In the genomic region with DNA sequence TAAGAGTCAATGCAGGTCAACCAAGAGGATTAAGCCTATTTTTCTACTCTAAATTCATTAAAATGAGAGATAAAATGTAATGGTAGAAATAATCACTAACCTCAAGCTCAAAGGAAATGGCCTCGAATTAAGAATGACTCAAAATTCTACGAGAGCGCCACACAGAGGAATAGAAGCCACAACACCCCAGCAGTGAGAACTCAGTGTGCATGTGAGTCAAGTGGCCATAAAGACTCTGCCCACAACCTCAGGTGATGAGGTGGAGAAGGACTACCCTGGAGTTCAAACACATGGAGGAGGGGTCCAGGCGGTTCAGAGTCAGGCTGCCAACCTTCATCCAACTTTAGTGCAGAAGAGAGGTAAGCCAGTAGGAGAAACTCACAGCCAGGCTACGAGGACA, we compare ENCODE assay signal across 24 mouse cellular contexts. TPM values are rescaled to one million over a fixed set of nuclear protein-coding genes. Genes with fewer than 3 reads are reported as not detected.
DNase-seq lines count a peak whose midpoint lies in the region; ATAC-seq and TF ChIP-seq lines count a peak whose summit lies in the region.
"Had no signal": no experiment of that assay in that cellular context is flagged by ENCODE, and none has a peak within 500 bp of the region (broad histone marks: within the 10 kb centered on the region; RNA-seq: fewer than 3 reads in every experiment).

No protein-coding gene starts in this region.

- WGBS in liver, embryonic 15.5 days (ENCODE audit: insufficient replicate concordance) = 76% methylated on average over 5 of the region's 5 CpGs
- WGBS in liver, embryonic 11.5 days = 82% methylated on average over 5 of the region's 5 CpGs

- in situ Hi-C loops in CH12.LX (cut with MboI; ENCODE audit: low pct_ligation_motif_present, low pct_unique_long_range_greater_than_20kb, low sequenced_read_pairs) = no loop called here

- no peak for ATAC-seq in liver, embryonic 15.5 days (ENCODE audit: insufficient read depth)
- ATAC-seq in liver, embryonic 11.5 days (replicated peaks; ENCODE audit: low FRiP score) = no peak
- ATAC-seq: activated CD4-positive, CD25-positive, alpha-beta regulatory T cell, adult 4 months; forebrain, embryonic 14.5 days; hindbrain, postnatal 0 days; inflammation-experienced regulatory T-cells, adult 6 months had no signal

- no peak overlapping the region for H3K9ac ChIP-seq in liver, embryonic 15.5 days
- no peak overlapping the region for H3K9ac ChIP-seq in liver, embryonic 11.5 days (ENCODE audit: low read depth, low read length)
- H3K9ac ChIP-seq in CH12.LX (ENCODE audit: insufficient read depth, low read depth) = 0 out of 2 replicates have a peak overlapping the region, but pooled peaks have one; percentile 4
- peak overlapping the region; percentile 13 for H3K9ac ChIP-seq in MEL (ENCODE audit: control insufficient read depth, low read depth, low read length, poor library complexity, severe bottlenecking)
- H3K9ac ChIP-seq: heart, embryonic 12.5 days; heart, embryonic 15.5 days; hindbrain, embryonic 14.5 days had no signal

- H3K79me2 ChIP-seq in CH12.LX (replicated peaks; ENCODE audit: control insufficient read depth, extremely low read depth, insufficient read depth, poor library complexity, severe bottlenecking) (peaks cover 8% of the 10 kb centered on the region), MEL (ENCODE audit: control insufficient read depth, insufficient read depth, low read length, poor library complexity) (peaks cover 2% of the 10 kb centered on the region)

- no peaks in the 10 kb centered on the region for H3K27me3 ChIP-seq in liver, embryonic 15.5 days
- no peaks in the 10 kb centered on the region for H3K27me3 ChIP-seq in liver, embryonic 11.5 days (replicated peaks; ENCODE audit: control insufficient read depth, insufficient read depth, low read length)
- H3K27me3 ChIP-seq in CH12.LX (replicated peaks) (no peaks in the 10 kb centered on the region), MEL (ENCODE audit: control insufficient read depth in 1 of 2, insufficient read depth in 2 of 2, low read length in 2 of 2) (no peaks in the 10 kb centered on the region)
- H3K27me3 ChIP-seq: heart, embryonic 12.5 days; heart, embryonic 15.5 days had no signal

- TF ChIP-seq POLR2A in CH12.LX (IDR thresholded peaks at IDR 0.05; ENCODE audit: low read depth, low read length) (no peak), MEL (IDR thresholded peaks at IDR 0.05; ENCODE audit: control insufficient read depth in 1 of 2, insufficient read depth in 1 of 2, low read depth in 1 of 2, low read length in 2 of 2, poor library complexity in 1 of 2) (no peak)

- TF ChIP-seq EP300 in CH12.LX (IDR thresholded peaks at IDR 0.05; ENCODE audit: low read length) = no peak
- no peak for TF ChIP-seq EP300 in MEL (IDR thresholded peaks at IDR 0.05; ENCODE audit: low read depth in 1 of 2, low read length in 2 of 2)

- TF ChIP-seq RAD21 in CH12.LX (IDR thresholded peaks at IDR 0.05; ENCODE audit: low read depth, low read length) (no peak), MEL (IDR thresholded peaks at IDR 0.05; ENCODE audit: low read depth, low read length) (no peak)

- 0 out of 2 replicates have a peak overlapping the region, but pooled peaks have one; percentile 16 for H3K27ac ChIP-seq in liver, embryonic 15.5 days (replicated peaks)
- no peak overlapping the region; the same call in 1 of the 2 replicates for H3K27ac ChIP-seq in liver, embryonic 11.5 days (ENCODE audit: low read depth, low read length)
- no peak overlapping the region for H3K27ac ChIP-seq in CH12.LX (ENCODE audit: insufficient read depth, low read depth)
- H3K27ac ChIP-seq in MEL (ENCODE audit: control insufficient read depth, low read depth, low read length) = peak overlapping the region; percentile 58
- H3K27ac ChIP-seq: forebrain, embryonic 10.5 days; heart, embryonic 15.5 days; hindbrain, embryonic 14.5 days; hindbrain, postnatal 0 days had no signal

- TF ChIP-seq CTCF in CH12.LX (conservative IDR thresholded peaks at IDR 0.05 in 1 of 2, IDR thresholded peaks at IDR 0.05 in 1 of 2; ENCODE audit: low read depth in 2 of 2, low read length in 2 of 2) = peak in 1 of 2 experiments; percentile 27; a peak in 1 of 4 replicates
- no peak for TF ChIP-seq CTCF in MEL (IDR thresholded peaks at IDR 0.05 in 2 of 3, conservative IDR thresholded peaks at IDR 0.05 in 1 of 3; ENCODE audit: control insufficient read depth in 1 of 3, insufficient read depth in 1 of 3, low read depth in 2 of 3, low read length in 3 of 3, poor library complexity in 1 of 3, severe bottlenecking in 1 of 3)

- DNase-seq in liver, embryonic 11.5 days (ENCODE audit: low spot score) = no peak
- peak; percentile 34 for DNase-seq in CH12.LX (ENCODE audit: extremely low read depth)
- DNase-seq in MEL (ENCODE audit: low read depth, low spot score) = peak; percentile 43
- no peak for DNase-seq in right cerebral cortex, postnatal 10 days (ENCODE audit: low spot score in 2 of 2)
- DNase-seq in kidney, postnatal 4 days = no peak
- DNase-seq: adrenal gland, adult 8-10 months; adrenal gland, postnatal 25 days; cerebellum, adult 11-12 months; cerebellum, adult 8-10 months; cerebellum, postnatal 10 days; cerebellum, postnatal 36 days; gastrocnemius, postnatal 25 days; heart, adult 18-20 months; heart, postnatal 14 days; heart, postnatal 4 days had no signal

- no peaks in the 10 kb centered on the region for H3K9me3 ChIP-seq in liver, embryonic 15.5 days (replicated peaks)
- no peaks in the 10 kb centered on the region for H3K9me3 ChIP-seq in liver, embryonic 11.5 days (ENCODE audit: control insufficient read depth, low read length)
- H3K9me3 ChIP-seq in CH12.LX (replicated peaks; ENCODE audit: low read length) (no peaks in the 10 kb centered on the region), MEL (replicated peaks; ENCODE audit: insufficient read depth, low read length) (no peaks in the 10 kb centered on the region)
- H3K9me3 ChIP-seq: forebrain, embryonic 10.5 days; heart, embryonic 12.5 days; heart, embryonic 15.5 days had no signal

- H3K4me2 ChIP-seq in liver, embryonic 15.5 days = peak overlapping the region; percentile 10; the same call in 1 of the 2 replicates
- H3K4me2 ChIP-seq in liver, embryonic 11.5 days = no peak overlapping the region
- no peak overlapping the region; the same call in 1 of the 2 replicates for H3K4me2 ChIP-seq in CH12.LX (ENCODE audit: insufficient read depth, low read depth, poor library complexity, severe bottlenecking)
- H3K4me2 ChIP-seq: heart, embryonic 12.5 days; heart, embryonic 15.5 days; hindbrain, embryonic 14.5 days had no signal

- dilution Hi-C loops in CH12.LX (cut with MboI; ENCODE audit: extremely low pct_ligation_motif_present, extremely low pct_unique_long_range_greater_than_20kb, low sequenced_read_pairs) = no loop called here

- no peak overlapping the region for H3K4me3 ChIP-seq in liver, embryonic 15.5 days (replicated peaks)
- no peak overlapping the region for H3K4me3 ChIP-seq in liver, embryonic 11.5 days (ENCODE audit: low read depth, low read length)
- H3K4me3 ChIP-seq in CH12.LX (replicated peaks in 1 of 3; ENCODE audit: low read depth in 2 of 3, low read length in 2 of 3, poor library complexity in 1 of 3) (no peak overlapping the region), MEL (ENCODE audit: control insufficient read depth in 1 of 2, insufficient read depth in 1 of 2, low read depth in 2 of 2, low read length in 2 of 2) (peak overlapping the region; percentile 2 to 24; a peak in 2 of 4 replicates)
- H3K4me3 ChIP-seq: forebrain, embryonic 10.5 days; heart, embryonic 12.5 days; heart, embryonic 15.5 days had no signal

- peaks cover 24% of the 10 kb centered on the region for H3K4me1 ChIP-seq in liver, embryonic 15.5 days (replicated peaks)
- H3K4me1 ChIP-seq in liver, embryonic 11.5 days (replicated peaks; ENCODE audit: control insufficient read depth, insufficient read depth, low read length) = peaks cover 14% of the 10 kb centered on the region
- H3K4me1 ChIP-seq in CH12.LX (ENCODE audit: control insufficient read depth in 1 of 2, insufficient read depth in 2 of 2) = peaks cover 7 to 39% of the 10 kb centered on the region in 2 experiments
- peaks cover 11 to 26% of the 10 kb centered on the region in 2 experiments for H3K4me1 ChIP-seq in MEL (ENCODE audit: control insufficient read depth in 1 of 2, insufficient read depth in 2 of 2, low read length in 2 of 2)

- no peaks in the 10 kb centered on the region; the same call in 1 of the 2 replicates for H3K36me3 ChIP-seq in liver, embryonic 15.5 days (replicated peaks)
- H3K36me3 ChIP-seq in liver, embryonic 11.5 days (ENCODE audit: control insufficient read depth, insufficient read depth, low read length) = 0 out of 2 replicates have a peak, but pooled peaks cover 3% of the 10 kb centered on the region
- H3K36me3 ChIP-seq in CH12.LX (replicated peaks in 1 of 2; ENCODE audit: control insufficient read depth in 1 of 2, insufficient read depth in 1 of 2, low read length in 1 of 2) (peaks cover 11 to 32% of the 10 kb centered on the region in 2 experiments), MEL (ENCODE audit: control insufficient read depth in 1 of 2, insufficient read depth in 2 of 2, low read length in 2 of 2) (peaks cover 0 to 33% of the 10 kb centered on the region in 2 experiments; a peak in 2 of 4 replicates)
- H3K36me3 ChIP-seq: heart, embryonic 15.5 days had no signal

RNA-seq across cellular contexts. Expression of gene Tex9, which starts 2.9 kb away (rescaled TPM):
- polyA plus RNA-seq in liver, embryonic 15.5 days (2015; fragmentation: Nextera tagmentation; extraction: Ambion mirVana) = 3.8 and 4.2 TPM in 2 replicates
- polyA plus RNA-seq in liver, embryonic 11.5 days (2014; fragmentation: Nextera tagmentation; extraction: Ambion mirVana) = 17.9 and 19.1 TPM in 2 replicates
- total RNA-seq in CH12.LX (2012; rRNA removed) (12.7 and 16.7 TPM in 2 replicates), CH12.LX (2014; rRNA removed) (12.1 and 17.0 TPM in 2 replicates), MEL (2012; rRNA removed) (7.0 and 7.9 TPM in 2 replicates)
- polyA plus RNA-seq in CH12.LX (2012; ENCODE audit: insufficient read length, low read depth) (27.4 and 29.2 TPM in 2 replicates), MEL (2012; ENCODE audit: insufficient read depth in 1 of 2, insufficient read length in 2 of 2, low read depth in 1 of 2, low replicate concordance in 2 of 2, missing spikeins in 1 of 2) (10 to 100 TPM in 1 of 2 experiments, not detected in 1; 17.1 TPM)

RNA-seq across cellular contexts. Expression of gene Rfx7, which starts 42.9 kb away (rescaled TPM):
- 2.3 TPM in 2 replicates for polyA plus RNA-seq in liver, embryonic 15.5 days (2015; fragmentation: Nextera tagmentation; extraction: Ambion mirVana)
- polyA plus RNA-seq in liver, embryonic 11.5 days (2014; fragmentation: Nextera tagmentation; extraction: Ambion mirVana) = 12.0 and 12.5 TPM in 2 replicates
- total RNA-seq in CH12.LX (2012; rRNA removed) (18.4 and 21.0 TPM in 2 replicates), CH12.LX (2014; rRNA removed) (27.3 and 30.0 TPM in 2 replicates), MEL (2012; rRNA removed) (6.2 and 9.3 TPM in 2 replicates)
- polyA plus RNA-seq in CH12.LX (2012; ENCODE audit: insufficient read length, low read depth) (42.2 and 49.9 TPM in 2 replicates), MEL (2012; ENCODE audit: insufficient read depth in 1 of 2, insufficient read length in 2 of 2, low read depth in 1 of 2, low replicate concordance in 2 of 2, missing spikeins in 1 of 2) (10 to 100 TPM; 19.9 to 30.5 TPM)

RNA-seq across cellular contexts. Expression of gene Mns1, which starts 51.3 kb away (rescaled TPM):
- 78.9 and 85.1 TPM in 2 replicates for polyA plus RNA-seq in liver, embryonic 15.5 days (2015; fragmentation: Nextera tagmentation; extraction: Ambion mirVana)
- polyA plus RNA-seq in liver, embryonic 11.5 days (2014; fragmentation: Nextera tagmentation; extraction: Ambion mirVana) = 133 and 139 TPM in 2 replicates
- total RNA-seq in CH12.LX (2012; rRNA removed) = 19.4 and 32.2 TPM in 2 replicates
- 16.7 and 19.8 TPM in 2 replicates for total RNA-seq in CH12.LX (2014; rRNA removed)
- 66.0 and 87.7 TPM in 2 replicates for polyA plus RNA-seq in CH12.LX (2012; ENCODE audit: insufficient read length, low read depth)
- 54.0 and 57.3 TPM in 2 replicates for total RNA-seq in MEL (2012; rRNA removed)
- polyA plus RNA-seq in MEL (2012; ENCODE audit: insufficient read depth in 1 of 2, insufficient read length in 2 of 2, low read depth in 1 of 2, low replicate concordance in 2 of 2, missing spikeins in 1 of 2) = 10 to 100 TPM in 1 of 2 experiments, not detected in 1; 54.8 TPM

Comparison
In these comparisons a context has a peak if more than half of its experiments do, and no peak if none do; other contexts are left out.
1. H3K27ac ChIP-seq: peak in liver, embryonic 15.5 days (single experiment) and MEL (single experiment); none in liver, embryonic 11.5 days (single experiment) and CH12.LX (single experiment).
2. H3K4me3 ChIP-seq: peak in MEL (2 of 2); none in liver, embryonic 15.5 days (single experiment), liver, embryonic 11.5 days (single experiment) and CH12.LX (0 of 3).
3. H3K9ac ChIP-seq: peak in CH12.LX (single experiment) and MEL (single experiment); none in liver, embryonic 15.5 days (single experiment) and liver, embryonic 11.5 days (single experiment).
4. DNase-seq: peak in CH12.LX (single experiment) and MEL (single experiment); none in liver, embryonic 11.5 days (single experiment), right cerebral cortex, postnatal 10 days (0 of 2) and kidney, postnatal 4 days (0 of 2).